Mouse (Mus musculus) erythroblast, embryonic 14.5 days (primary cell): ENCODE measurements around the gene Tamm41. TPM values are rescaled to one million over a fixed set of nuclear protein-coding genes. Genes with fewer than 3 reads are reported as not detected.

Experiments used
- H3K27me3 ChIP-seq: 2 replicates; pipeline ENCODE4 v1.6.1; 2012; ENCODE audit warnings: inconsistent platforms; ENCODE audit not compliant: control insufficient read depth
- H3K36me3 ChIP-seq: 2 replicates; pipeline ENCODE4 v1.6.1; 2012; ENCODE audit warnings: mild to moderate bottlenecking, inconsistent platforms; ENCODE audit not compliant: control insufficient read depth
- H3K4me1 ChIP-seq: 2 replicates; pipeline ENCODE4 v1.6.1; 2012; ENCODE audit warnings: inconsistent platforms; ENCODE audit not compliant: control insufficient read depth
- H3K4me3 ChIP-seq: replicated peaks from 2 replicates; pipeline ENCODE3; 2012; ENCODE audit warnings: moderate library complexity, mild to moderate bottlenecking, inconsistent platforms
- H3K9me3 ChIP-seq: 2 replicates; pipeline ENCODE4 v1.6.1; 2012; ENCODE audit warnings: low read length, inconsistent platforms, mixed read lengths; ENCODE audit not compliant: control insufficient read depth
- GATA1 ChIP-seq: IDR thresholded peaks from 2 replicates; pipeline ENCODE4 v1.6.1; 2012; ENCODE audit warnings: low read length, inconsistent platforms, mixed read lengths
- TAL1 ChIP-seq: IDR thresholded peaks from 3 replicates; pipeline ENCODE4 v1.6.1; 2012; ENCODE audit warnings: low read length, inconsistent platforms, mixed read lengths
- polyA plus RNA-seq: library from polyadenylated mRNA; stranded (reverse); fragments of >175 nt; gene quantifications from 2 replicates; pipeline ENCODE4 v1.2.3, GENCODE M21; 2012

Tamm41 gene
- polyA plus RNA-seq, 1 experiment = 1.4 TPM

- Histone ChIP-seq H3K4me1 (peaks cover 15% of the 10 kb centered on the region), H3K27me3 (peaks cover 54% of the 10 kb centered on the region), H3K9me3 (peaks cover 4% of the 10 kb centered on the region; the same call in 1 of the 2 replicates), H3K36me3 (no peaks in the 10 kb centered on the region), H3K4me3 (peak within 1 kb of the TSS; percentile 54)
- no peak for TF ChIP-seq GATA1
- TF ChIP-seq TAL1 = no peak
Measured at GRCm38 (mm10) chr6:114969213-114970120, 68.2 kb downstream of the Tamm41 start, which contains the start of gene Vgll4. Gene Vgll4, minus strand, starts transcription at chr6:114969994.

- no peak for TF ChIP-seq GATA1
- TF ChIP-seq TAL1 = no peak
- H3K36me3 ChIP-seq = no peaks in the 10 kb centered on the region
- peaks cover 15% of the 10 kb centered on the region for H3K4me1 ChIP-seq
- peak overlapping the region; percentile 54 for H3K4me3 ChIP-seq
- peaks cover 54% of the 10 kb centered on the region for H3K27me3 ChIP-seq
- peaks cover 4% of the 10 kb centered on the region; the same call in 1 of the 2 replicates for H3K9me3 ChIP-seq
Measured at GRCm38 (mm10) chr6:114968361-114969212, 69.1 kb downstream of the Tamm41 start.

GRCm38 (mm10) chr6:114967623-114968022 lies 70.1 kb downstream of the Tamm41 start:
- Histone ChIP-seq H3K9me3 (peaks cover 4% of the 10 kb centered on the region; the same call in 1 of the 2 replicates), H3K36me3 (no peaks in the 10 kb centered on the region), H3K4me3 (no peak overlapping the region), H3K27me3 (peaks cover 54% of the 10 kb centered on the region), H3K4me1 (peaks cover 15% of the 10 kb centered on the region)
- TF ChIP-seq TAL1 (no peak), GATA1 (no peak)

- Histone ChIP-seq H3K4me1 (peaks cover 15% of the 10 kb centered on the region), H3K27me3 (peaks cover 53% of the 10 kb centered on the region), H3K4me3 (no peak overlapping the region), H3K36me3 (no peaks in the 10 kb centered on the region), H3K9me3 (peaks cover 4% of the 10 kb centered on the region; the same call in 1 of the 2 replicates)
- TF ChIP-seq GATA1 (no peak), TAL1 (no peak)
Measured at GRCm38 (mm10) chr6:114966396-114967154, 71.1 kb downstream of the Tamm41 start.

- peaks cover 15% of the 10 kb centered on the region for H3K4me1 ChIP-seq
- H3K27me3 ChIP-seq = peaks cover 50% of the 10 kb centered on the region
- H3K36me3 ChIP-seq = no peaks in the 10 kb centered on the region
- peaks cover 4% of the 10 kb centered on the region; the same call in 1 of the 2 replicates for H3K9me3 ChIP-seq
- TF ChIP-seq TAL1 (no peak), GATA1 (no peak)
- H3K4me3 ChIP-seq = no peak overlapping the region
Measured at GRCm38 (mm10) chr6:114965802-114966201, 71.9 kb downstream of the Tamm41 start.

DNA sequence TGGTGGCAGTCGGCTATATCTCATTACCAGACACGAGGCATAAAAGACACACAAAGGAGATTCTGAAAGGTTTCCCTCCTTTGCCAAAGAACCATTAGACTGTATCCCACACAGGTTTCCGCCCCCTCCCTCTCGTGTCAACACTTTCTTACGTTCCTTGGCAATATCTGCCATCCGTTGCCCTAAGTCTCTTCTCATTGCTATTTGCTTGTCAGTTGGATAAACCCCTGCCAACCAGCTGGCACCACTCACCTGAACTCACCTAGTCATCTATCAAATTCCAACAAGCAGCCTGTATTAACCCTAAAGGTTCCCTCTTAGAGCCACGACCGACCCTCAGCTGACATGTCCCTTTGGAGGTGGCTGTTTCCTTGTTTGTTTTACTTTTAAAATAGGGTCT lies 72.3 kb downstream of the Tamm41 start:
- TF ChIP-seq GATA1 (no peak), TAL1 (no peak)
- Histone ChIP-seq H3K27me3 (peaks cover 46% of the 10 kb centered on the region), H3K4me1 (peaks cover 15% of the 10 kb centered on the region), H3K36me3 (no peaks in the 10 kb centered on the region), H3K4me3 (no peak overlapping the region), H3K9me3 (peaks cover 4% of the 10 kb centered on the region; the same call in 1 of the 2 replicates)

DNA sequence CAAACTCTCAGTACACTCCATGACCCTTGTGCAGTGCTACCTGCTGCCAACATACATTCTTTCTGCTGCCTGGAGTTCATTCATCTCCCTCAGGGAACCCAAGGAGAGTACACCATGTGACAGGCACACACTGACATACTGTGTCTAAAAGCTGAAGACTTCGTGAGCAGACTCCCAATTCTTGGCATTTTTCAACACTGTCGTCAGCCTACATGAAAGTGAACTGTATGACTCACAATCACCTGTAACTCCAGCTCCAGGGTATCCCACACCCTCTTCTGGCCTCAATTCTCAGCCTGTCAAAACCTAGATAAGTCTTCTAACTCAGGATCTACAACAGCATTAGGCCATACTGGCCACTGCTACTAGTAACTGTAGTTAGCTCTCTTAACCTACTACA lies 73.4 kb downstream of the Tamm41 start:
- Histone ChIP-seq H3K4me1 (peaks cover 9% of the 10 kb centered on the region), H3K27me3 (peaks cover 35% of the 10 kb centered on the region), H3K36me3 (no peaks in the 10 kb centered on the region), H3K4me3 (no peak overlapping the region), H3K9me3 (peaks cover under 1% of the 10 kb centered on the region; the same call in 1 of the 2 replicates)
- TF ChIP-seq GATA1 = no peak
- TF ChIP-seq TAL1 = no peak

DNA sequence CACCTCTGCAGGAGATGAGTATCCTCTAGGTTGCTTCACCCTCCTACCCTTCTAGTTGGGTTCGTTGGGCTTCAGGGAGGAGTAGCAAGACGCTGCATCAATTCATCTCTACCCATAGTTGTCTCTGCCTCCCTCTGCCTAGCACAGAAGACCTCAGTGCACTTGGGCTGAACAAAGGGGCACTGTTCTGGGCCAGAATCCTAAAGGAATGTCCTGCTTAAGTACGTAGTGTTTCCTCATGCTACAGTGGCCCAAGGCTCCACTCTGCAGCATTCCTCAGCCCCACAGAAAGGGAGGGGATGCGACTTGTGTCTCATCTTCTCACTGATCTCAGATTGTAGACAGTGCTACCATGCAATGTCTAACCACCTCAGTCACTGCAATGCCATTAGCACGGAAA lies 74.0 kb downstream of the Tamm41 start:
- TF ChIP-seq GATA1 (no peak), TAL1 (no peak)
- H3K9me3 ChIP-seq = no peaks in the 10 kb centered on the region
- H3K36me3 ChIP-seq = no peaks in the 10 kb centered on the region
- no peak overlapping the region for H3K4me3 ChIP-seq
- H3K27me3 ChIP-seq = peaks cover 29% of the 10 kb centered on the region
- peaks cover 3% of the 10 kb centered on the region for H3K4me1 ChIP-seq
